Mouse (Mus musculus) B cell, adult 2 months (primary cell): ENCODE measurements around the gene Ptdss2.

Source experiments
- DNase-seq, 2 experiments: peaks; one replicate each; pipeline ENCODE4 v3.0.0; 2022

Ptdss2 gene

DNA sequence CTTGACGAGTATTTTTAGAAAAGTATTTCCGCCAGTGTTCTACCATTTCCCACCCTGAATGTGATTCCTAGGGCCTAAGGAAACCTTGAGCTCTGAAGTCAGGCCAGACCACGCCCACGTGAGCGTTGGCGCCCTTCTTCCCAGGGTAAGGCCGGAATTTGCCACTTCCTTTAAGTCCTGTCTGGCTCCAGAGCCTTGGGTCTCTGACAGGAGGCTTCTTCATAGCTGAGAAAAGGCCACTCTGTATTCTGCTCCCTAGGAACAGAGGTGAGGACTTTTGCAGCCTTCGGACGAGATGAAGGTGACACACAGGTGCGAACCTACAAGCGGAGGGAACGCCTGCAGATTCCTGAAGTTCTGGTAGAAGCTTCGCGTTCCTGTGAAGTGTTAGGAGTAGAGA, at the start of gene Ptdss2:
Ptdss2 (plus strand) TSS at position 138 of the 400 bp plus-strand sequence.
- DNase-seq = no peak

DNA sequence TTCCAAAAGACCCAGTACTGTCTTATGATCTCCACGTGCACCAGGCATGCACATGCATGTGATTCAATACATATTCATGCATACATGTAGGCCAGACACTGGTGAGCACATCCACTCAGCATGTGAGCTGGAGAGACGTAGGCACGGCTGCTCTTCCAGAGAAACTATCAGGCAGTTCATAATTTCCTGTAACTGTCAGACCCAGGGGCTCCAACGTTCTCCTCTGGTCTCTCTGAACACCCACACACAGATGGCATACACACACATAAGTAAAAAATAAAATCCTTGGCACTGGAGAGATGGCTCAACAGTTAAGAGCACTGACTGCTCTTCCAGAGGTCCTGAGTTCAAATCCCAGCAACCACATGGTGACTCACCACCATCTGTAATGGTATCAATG, 48.4 kb upstream of the Ptdss2 start:
- DNase-seq = no peak

DNA sequence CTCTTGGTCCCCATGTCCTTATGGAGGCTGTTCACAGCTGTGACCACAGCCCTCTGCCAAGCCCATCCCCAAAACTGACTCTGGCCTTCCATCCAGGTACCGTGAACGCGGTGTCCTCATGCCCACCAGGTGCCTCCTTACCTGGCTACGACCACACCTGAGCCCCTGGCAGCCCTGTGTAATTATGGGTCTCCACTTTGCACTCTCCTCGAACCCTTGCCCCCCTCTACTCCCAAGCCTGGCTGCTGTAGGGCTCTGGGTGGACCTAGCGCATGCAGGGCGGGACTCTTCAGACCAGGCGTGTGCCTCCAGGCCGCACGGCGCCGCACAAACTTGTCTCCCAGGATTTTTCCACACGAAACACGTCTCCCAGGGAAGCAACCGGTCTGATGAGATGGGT, 44.3 kb upstream of the Ptdss2 start, which contains the start of gene Pkp3:
Pkp3 (plus strand) TSS at position 378 of the 400 bp plus-strand sequence.
- no peak for DNase-seq

DNA sequence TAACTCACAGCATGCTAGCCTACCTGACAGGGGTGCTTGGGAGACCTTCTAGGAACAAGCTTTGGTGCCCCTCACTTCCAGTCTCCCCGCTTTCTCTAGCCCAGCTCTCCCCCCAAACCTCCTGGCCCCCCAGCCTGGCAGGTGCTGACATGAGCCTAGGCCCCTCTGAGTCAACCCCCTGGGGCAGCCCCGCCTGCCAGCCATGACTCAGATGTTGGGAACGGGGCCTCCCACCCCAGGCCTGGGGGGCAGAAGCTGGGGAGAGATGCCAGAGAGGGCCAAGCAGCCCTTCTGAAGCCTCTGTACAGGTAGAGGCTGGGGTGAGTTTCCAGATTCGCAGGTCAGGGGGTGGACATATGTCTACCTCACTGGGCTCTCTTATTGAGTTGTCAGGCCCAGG, 43.3 kb upstream of the Ptdss2 start:
- DNase-seq = no peak

DNA sequence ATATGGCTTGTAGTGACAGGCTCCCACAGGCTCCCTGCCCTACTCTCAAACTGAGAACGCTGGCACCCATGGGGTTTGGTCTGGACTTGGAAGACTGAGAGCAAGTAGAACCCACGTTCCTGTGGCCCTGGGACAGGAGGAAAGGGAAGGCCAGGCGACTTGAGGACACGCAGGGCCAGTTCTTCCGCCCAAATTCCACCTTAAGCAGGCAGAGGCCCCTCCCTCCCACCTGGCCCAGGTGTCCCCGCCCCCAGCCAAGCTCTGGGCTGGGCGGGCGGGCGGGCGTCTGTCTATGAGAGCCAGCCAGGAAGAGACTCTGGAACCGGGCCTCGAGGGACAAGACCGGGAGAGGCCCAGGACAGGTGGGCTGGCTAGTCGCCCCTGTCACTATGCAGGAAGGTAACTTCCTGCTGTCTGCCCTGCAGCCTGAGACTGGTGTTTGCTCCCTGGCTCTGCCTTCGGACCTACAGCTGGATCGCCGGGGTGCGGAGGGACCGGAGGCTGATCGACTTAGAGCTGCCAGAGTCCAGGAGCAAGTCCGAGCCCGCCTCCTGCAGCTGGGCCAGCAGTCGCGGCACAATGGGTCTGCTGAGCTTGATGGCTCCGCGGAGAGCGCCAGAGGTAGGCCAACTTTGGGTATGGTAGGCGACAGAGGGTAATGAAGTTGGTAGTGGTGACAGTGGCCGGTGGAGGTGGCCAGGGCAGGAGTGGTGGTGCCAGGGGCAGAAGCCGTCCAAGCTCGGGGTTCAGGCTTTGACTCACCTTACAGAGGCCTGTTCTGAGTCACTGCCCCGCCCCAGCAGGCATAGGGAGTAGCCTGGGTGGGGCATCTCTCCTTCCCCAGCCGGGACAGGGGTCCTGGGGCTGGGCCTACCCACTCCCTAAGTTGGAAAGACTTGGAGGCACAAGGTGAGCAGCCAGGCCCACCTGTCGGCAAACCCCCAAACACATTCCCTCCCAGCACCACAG, 42.4 kb upstream of the Ptdss2 start:
- DNase-seq = no peak

DNA sequence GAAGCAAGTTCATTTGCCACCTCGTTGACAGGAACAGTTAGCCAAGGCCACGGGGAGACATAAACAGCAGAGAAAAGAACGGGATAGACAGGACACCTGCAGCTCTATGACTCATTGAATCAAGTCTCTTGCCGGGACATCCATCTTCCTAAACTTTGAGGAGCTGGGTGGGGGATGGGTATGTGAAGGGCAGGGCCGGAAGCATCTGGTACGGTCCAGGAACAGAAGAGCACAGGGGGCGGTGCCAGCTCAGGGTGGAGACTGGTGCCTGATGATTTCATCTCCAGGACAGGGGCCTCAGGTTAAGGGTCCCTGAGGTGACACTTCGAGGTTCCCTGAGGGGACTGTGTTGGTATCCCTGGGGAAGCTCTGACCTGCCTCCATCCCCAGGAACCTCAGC, 34.3 kb upstream of the Ptdss2 start:
- DNase-seq = peak; percentile 55

DNA sequence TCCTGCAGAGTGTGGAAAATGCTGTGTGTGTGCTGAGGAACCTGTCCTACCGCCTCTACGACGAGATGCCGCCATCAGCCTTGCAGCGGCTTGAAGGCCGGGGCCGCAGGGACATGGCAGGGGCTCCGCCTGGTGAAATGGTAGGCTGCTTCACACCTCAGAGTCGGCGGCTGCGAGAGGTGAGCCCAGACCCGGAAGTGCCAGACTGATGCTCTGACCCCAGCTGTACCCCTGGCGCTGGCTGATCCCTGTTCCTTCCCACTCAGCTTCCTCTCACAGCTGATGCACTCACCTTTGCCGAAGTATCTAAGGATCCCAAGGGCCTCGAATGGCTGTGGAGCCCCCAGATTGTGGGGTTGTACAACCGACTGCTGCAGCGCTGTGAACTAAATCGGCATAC, 33.7 kb upstream of the Ptdss2 start:
- DNase-seq = peak; percentile 23 to 42

DNA sequence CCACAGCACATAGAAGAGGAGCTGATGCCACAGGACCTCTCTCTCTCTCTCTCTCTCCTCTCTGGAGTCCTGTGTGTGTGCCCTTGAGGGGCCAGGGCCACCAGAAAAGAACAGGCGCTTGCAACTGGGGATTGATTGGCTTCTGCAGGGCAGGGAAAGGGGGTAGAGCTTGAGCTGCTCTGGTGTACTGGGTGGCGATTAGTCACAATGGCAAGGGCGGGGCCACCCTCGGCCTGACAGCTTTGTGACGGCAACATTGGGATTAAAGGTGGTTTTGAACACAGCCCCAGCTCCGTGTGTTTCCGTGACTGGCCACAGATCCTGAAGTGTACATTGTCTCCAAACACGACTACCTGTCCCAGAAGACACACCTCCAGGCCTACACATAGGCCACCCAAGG, 32.0 kb upstream of the Ptdss2 start:
- DNase-seq = no peak

DNA sequence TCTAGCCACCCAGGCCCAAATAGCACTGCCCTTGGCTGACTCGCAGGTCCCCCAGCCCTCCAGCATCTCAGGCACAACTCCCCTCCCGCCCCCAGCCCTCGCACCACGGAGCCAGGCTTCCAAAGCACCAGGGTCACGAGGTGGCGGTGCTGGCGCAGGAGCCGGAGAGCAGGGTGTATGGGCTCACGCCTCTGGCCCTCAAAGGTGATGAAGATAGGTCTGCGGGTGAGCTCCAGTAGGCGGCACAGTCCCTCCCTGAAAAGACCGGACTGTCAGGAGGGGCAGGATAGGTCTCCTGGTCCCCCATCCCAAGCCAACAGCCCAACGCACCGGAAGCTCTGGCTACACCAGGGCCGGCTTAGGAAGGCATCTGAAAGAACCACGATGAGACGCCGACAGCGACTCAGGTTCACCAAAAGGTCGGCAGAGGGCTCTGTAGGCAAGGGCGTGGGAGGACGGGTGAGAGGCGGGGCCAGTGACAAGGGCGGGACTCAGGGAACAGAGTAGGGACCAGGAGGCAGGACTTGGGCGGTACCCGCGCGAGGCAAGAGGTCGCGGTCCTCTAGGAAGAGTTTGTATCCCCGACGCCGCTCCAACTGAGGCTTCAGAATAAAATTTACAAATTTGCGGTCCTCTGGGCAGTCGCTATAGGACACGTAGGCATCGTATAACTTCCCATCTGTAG, 30.0 kb upstream of the Ptdss2 start:
- DNase-seq = peak; percentile 85

DNA sequence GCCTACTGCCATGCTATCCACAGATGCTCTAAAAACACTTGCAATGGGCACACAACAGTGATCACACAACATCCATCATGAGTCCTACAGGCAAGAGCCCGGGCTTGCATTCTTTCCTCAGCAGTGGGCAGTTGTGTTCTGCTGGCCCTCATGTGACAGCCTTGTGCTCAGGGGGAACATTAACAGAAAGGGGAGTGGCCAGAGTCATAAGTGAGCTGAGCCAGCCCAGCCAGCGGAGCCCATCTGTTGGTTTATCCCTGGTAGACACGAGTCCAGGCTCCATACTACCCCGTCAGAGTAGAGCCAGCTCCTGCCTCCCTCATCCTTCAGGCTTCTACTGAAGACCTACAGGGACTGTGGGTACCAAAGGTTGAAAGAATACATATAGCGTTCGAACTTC, 28.2 kb upstream of the Ptdss2 start:
- DNase-seq = no peak

DNA sequence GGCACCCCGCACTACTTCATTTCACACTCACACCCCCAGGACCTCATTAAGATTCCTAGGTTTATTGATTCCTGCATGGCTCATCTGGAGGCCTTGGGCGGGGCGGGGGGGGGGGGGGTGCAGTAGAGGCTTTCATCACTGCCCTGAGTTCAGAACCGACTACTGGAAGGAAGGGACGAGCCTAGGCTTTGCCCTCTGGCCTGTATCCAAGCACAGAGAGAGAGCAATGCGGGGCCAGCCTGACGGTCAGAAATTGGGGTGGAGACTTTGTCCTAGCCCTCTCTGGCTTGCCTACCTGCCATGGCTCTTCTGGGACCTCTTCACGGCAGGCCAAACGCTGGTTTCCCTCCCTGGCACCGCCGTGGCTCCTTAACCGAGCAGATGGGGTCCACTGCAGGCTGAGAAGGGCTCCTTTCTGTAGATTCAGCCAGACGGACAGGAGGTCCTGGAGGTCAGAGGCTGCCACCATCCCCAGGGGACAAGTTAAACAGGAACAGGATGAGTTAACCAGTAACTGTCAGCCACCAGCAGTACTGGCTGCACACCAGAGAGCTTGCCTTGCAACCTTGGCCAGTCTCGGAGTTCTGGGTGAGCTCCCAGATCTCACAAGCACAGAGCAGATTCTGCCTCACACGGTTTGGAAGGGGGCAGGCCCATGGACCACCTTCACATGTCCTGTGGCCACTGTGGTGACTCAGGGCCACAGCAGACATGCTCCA, 27.5 kb upstream of the Ptdss2 start:
- DNase-seq = no peak

DNA sequence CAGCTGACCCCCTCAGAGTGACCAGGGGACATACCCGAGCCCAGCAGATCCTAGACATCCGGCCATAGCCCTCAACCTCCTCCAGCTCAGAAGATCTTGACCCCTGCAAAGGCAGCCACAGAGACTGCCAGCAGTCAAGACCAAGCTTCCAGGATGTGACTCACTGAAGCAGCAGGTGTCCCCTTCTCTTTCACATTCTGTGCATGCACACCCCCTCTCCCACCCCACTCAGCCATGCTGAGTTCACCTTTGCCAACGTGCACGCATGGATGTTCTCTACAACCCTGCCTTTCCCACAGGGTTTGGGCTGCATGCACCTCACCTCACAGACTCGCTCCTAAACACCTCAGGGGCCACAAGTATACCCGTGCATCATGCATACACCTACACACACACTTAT, 26.2 kb upstream of the Ptdss2 start:
- peak; percentile 15 to 30 for DNase-seq

DNA sequence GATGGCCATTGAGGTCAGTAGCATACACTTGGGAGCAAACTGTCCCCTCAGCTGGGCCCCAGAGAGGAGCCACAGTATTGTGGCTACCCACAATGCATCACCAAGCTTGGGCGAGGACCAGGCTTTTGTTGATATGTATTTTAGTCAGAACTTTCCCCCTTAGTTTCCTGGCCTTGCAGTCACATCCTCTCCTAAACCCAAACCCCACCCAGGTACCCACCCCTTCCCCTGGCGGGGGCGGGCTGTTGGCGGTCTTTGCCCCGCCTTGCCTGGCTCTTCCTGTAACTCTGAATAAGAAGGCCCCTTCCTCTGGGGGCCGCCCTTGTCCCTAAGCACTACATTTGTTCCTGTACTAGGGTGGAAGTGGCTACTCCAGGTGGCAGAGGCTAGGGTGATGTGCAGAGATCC, 25.5 kb upstream of the Ptdss2 start:
- DNase-seq = peak; percentile 84 to 88

DNA sequence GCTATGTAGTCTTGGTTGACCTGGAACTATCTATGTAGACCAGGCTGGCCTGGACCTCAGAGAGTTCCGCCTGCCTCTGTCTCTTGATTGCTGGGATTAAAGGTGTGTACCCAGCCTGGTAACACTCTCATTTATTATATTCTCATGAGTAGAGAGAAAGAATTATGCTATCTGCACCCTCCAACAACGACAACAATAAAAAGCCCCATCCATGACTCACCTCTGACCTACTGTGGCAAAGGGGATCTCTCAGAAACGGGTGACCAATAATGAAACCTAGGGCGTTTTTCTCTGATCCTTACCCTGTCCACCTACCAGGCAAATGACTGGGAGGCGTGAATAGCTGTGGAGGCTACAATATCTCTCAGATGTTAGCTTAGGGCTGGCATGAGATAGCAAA, 25.0 kb upstream of the Ptdss2 start:
- DNase-seq = no peak

DNA sequence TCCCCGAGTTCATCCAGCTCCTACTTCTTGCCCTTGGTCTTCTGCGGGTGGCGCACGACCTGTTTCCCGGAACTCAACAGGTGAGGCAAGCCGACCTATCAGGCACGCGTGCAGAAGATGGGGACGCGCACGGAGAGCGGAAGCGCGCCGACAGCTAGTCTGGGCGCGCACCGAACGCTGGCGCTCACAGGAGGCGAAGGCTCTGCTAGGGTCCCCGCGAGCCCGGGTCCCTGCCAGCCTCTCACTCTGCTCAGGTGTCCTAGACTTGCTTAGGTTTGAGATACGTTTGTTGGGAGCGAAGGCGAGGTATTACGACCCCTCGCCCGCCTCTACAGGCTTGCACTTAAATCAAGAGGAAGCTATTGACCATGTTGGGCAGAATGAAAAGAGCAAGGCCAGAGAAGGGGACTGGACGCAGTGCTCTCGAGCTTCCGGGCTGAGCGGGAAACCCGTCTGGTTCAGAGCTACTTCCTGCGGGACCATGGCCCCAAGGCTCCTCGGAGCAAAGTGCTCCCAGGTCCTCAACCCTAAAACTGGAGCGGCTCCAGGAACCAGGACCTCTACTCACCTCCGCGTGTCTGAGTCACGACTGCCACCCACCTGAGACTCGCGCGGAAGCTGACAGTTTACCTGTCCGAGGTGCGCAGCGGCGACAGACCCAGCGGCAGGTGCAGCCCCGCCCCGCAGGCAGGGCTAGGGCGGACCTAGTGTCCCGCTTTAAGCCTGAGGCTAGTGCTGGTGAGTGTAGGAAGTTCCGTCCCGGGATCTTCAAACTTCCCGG, 22.1 kb upstream of the Ptdss2 start, which contains the start of gene Sigirr:
Sigirr (minus strand) TSS at position 662 of the 781 bp plus-strand sequence.
- DNase-seq = peak; percentile 68 to 69

DNA sequence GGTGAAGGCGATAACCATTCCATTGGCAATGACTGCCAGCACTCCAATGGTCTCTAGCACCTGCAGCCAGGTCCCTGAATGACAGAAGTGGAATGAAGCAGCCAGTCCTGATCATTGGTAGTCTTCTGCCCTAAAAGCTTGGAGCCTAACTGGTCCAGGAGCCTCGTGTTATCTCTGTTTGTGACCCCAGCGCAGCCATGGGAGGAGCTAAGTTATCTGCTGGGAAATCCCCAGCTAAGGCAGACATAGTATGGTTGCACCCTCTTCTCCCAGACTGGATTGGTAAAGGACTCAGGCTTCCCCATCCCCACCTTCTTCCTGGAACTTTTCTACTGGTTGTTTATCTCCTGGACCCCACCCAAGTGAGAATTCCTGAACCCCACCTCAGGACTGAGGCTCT, 19.0 kb upstream of the Ptdss2 start:
- no peak for DNase-seq

DNA sequence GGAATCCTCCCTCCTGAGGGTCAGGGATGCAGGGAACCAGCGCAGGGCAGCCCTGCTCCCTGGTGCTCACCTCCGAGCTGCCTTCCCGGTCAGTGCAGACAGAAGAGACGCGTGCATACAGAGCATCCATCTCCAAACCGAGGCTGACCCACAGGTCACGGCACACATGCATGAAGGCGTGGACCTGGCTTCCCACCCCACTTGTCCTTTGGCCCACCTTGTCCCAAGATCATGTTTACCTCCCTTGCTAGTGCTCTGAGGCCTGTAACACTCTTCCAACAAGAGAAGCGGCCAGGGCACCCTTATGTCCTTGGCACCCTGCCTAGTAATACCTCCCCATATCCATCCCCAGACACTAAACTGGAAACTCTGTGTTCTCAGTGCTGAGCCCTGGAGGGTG, 6.3 kb upstream of the Ptdss2 start:
- no peak for DNase-seq

DNA sequence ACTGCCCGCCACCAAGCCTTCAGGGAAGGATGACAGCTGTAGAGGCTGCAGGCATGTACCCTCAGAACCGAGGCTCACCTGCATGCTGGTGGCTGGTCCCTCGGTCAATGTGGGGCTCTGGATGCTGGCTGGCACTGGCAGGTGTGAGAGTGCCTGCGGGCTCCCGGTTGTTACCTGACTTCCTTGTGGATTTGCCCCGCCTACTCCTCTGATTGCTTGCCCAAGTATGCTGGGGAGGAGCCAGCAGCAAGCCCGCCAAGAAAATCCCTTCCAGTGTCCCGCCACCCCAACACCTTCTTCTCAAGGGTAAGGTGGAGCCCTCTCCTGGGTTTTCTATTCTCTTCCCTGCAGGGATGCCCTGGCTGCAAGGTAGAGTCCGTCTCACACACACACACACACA, 4.5 kb upstream of the Ptdss2 start, which contains the start of gene Ano9:
Ano9 (minus strand) TSS at position 171 of the 400 bp plus-strand sequence.
- no peak for DNase-seq

DNA sequence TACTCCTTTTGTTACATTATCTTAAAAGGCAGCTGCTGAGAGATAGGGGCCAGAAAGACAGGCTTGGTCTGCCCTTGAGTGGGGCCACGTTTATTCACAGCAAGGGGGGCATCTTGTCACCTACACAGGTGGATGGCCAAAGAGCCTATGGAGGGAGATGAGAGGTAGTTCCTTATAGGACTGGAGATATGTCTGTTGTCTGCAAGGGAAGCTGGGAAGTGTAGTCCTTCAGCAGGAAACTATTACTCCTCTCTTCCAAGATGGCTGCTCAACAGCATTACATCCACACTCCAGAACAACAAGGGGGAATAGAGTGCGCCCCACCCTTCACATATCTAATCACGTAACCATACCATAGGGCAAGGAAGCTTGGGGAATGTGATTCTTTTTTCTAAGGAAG, 2.7 kb upstream of the Ptdss2 start:
- no peak for DNase-seq

DNA sequence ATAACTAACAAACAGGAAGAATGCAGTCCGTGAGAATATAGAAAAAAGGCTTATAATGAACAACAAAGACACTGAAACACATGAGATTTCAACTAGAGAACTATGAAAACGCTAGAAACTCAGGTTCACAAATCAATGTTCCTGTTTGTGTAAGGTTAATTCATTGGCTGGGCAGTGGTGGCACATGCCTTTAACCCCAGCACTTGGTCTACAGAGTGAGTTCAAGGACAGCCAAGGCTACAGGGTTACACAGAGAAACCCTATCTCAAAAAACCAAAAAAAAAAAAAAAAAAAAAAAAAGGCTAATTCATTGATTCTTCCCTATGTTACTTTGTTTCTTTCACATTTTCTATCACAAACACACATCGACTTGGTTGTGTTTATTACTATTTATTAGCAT, 1.6 kb upstream of the Ptdss2 start:
- no peak for DNase-seq

DNA sequence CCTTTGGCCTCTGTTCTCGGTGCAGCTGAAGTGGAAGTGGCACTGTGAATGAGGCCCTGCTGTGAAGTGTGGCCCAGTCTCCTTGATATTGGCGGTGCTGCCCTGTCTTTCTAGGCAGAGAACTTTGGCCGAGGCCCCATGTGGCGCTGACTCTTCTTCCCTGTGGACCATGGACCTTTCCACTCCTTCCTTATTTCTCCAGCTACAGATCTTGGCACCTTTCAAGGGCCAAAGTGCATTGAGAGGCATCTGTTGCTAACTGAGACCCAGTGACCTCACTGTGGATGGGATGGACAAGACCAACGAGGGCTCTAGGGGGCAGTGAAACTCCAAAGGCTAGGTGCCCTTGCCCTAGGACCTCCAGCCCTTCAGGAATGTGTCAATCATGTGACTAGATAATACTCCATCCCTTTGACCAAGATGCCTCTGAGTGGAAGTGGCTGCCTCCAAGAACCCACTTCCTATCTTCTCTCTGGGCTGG, 1.1 kb upstream of the Ptdss2 start:
- no peak for DNase-seq
